Mouse (Mus musculus) olfactory bulb, adult 2 months (tissue): ENCODE results near the gene Gm525.

ENCODE experiments used
- CTCF ChIP-seq: fragments of 200-500 bp; IDR thresholded peaks from 2 replicates; pipeline ENCODE4 v1.5.1; 2012; ENCODE audit warnings: low read depth, mild to moderate bottlenecking, low read length, moderate library complexity; ENCODE audit not compliant: insufficient read depth
- POLR2A ChIP-seq: fragments of 200-500 bp; IDR thresholded peaks from 2 replicates; pipeline ENCODE4 v1.6.1; 2012; ENCODE audit warnings: mild to moderate bottlenecking, low read depth, low read length, moderate library complexity; ENCODE audit not compliant: insufficient read depth

GRCm38 (mm10) chr11:89084601-89085000 lies 11.0 kb downstream of the Gm525 start:
- TF ChIP-seq CTCF = no peak
- TF ChIP-seq POLR2A = no peak
